Mouse (Mus musculus): ENCODE measurements around the gene Zpld1. TPM values are rescaled to one million over a fixed set of nuclear protein-coding genes. Genes with fewer than 3 reads are reported as not detected.

Zpld1 gene
- polyA plus RNA-seq (2015; fragmentation: Nextera tagmentation; extraction: Ambion mirVana) = 0.55 and 0.58 TPM in 2 replicates

DNA sequence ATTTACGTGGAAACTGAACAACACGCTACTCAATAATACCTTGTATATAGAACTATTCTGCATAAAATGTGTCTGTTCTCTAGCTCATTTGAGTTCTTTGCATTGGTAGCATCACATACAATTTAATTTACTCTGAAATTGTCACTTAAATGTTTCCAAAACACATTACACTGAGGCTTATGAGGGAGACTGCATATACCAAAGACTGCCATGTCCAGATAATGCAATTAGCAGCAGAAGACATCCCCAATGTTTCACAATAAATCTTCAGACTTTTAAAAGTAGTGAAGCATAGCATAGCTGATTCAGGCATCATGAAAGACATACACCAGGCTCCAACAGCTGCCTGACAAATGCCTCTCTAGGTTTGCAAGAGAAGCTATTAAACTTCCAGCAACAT lies at the start of gene Zpld1:
Gene Zpld1 (minus strand): TSS at position 101 of the 400 bp plus-strand sequence.
- no peaks in the 10 kb centered on the region for H3K4me1 ChIP-seq (replicated peaks; ENCODE audit: insufficient read depth, low read length)
- no peaks in the 10 kb centered on the region for H3K27me3 ChIP-seq (ENCODE audit: insufficient read depth, low read length)
- H3K4me2 ChIP-seq (ENCODE audit: low read length) = no peak within 1 kb of the TSS
- H3K9me3 ChIP-seq (replicated peaks; ENCODE audit: low read length) = no peaks in the 10 kb centered on the region
- 99% methylated on average over 2 of the region's 2 CpGs for WGBS
- H3K27ac ChIP-seq = no peak within 1 kb of the TSS
- ATAC-seq (replicated peaks; ENCODE audit: low FRiP score, low read depth) (no peak), DNase-seq (ENCODE audit: low spot score) (no peak)
- H3K36me3 ChIP-seq (ENCODE audit: insufficient read depth, low read length) = no peaks in the 10 kb centered on the region
- no peak for TF ChIP-seq CTCF (IDR thresholded peaks at IDR 0.05; ENCODE audit: low read depth)
- H3K9ac ChIP-seq (ENCODE audit: low read depth, low read length) = no peak within 1 kb of the TSS
- H3K4me3 ChIP-seq (replicated peaks; ENCODE audit: low read depth, low read length) = no peak within 1 kb of the TSS

DNA sequence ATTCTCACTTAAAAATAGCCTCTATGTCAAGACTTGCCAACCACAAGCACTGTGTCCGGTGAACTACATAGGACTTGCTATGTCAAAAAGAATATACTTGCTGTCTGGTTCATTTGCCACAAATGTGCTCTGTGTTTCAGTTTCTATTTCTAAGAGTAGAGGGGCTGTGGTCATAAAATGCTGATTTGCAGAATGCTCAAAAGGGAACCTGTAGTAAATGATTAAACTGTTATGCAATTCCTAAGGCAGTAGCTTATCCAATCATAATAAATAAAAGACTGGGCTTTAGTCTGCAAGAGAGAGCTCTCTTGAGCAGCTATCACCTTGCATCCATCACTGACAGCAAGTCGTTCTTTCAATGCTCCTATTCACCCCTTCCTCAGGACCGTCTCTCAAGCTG lies 47.9 kb upstream of the Zpld1 start:
- Histone ChIP-seq H3K4me2 (ENCODE audit: low read length) (no peak overlapping the region), H3K4me3 (replicated peaks; ENCODE audit: low read depth, low read length) (no peak overlapping the region), H3K36me3 (ENCODE audit: insufficient read depth, low read length) (no peaks in the 10 kb centered on the region), H3K9ac (ENCODE audit: low read depth, low read length) (no peak overlapping the region), H3K4me1 (replicated peaks; ENCODE audit: insufficient read depth, low read length) (no peaks in the 10 kb centered on the region), H3K27ac (no peak overlapping the region), H3K9me3 (replicated peaks; ENCODE audit: low read length) (no peaks in the 10 kb centered on the region), H3K27me3 (ENCODE audit: insufficient read depth, low read length) (no peaks in the 10 kb centered on the region)
- DNase-seq (ENCODE audit: low spot score) (no peak), ATAC-seq (replicated peaks; ENCODE audit: low FRiP score, low read depth) (no peak)
- no peak for TF ChIP-seq CTCF (IDR thresholded peaks at IDR 0.05; ENCODE audit: low read depth)
- 74% methylated on average over 3 of the region's 3 CpGs for WGBS

DNA sequence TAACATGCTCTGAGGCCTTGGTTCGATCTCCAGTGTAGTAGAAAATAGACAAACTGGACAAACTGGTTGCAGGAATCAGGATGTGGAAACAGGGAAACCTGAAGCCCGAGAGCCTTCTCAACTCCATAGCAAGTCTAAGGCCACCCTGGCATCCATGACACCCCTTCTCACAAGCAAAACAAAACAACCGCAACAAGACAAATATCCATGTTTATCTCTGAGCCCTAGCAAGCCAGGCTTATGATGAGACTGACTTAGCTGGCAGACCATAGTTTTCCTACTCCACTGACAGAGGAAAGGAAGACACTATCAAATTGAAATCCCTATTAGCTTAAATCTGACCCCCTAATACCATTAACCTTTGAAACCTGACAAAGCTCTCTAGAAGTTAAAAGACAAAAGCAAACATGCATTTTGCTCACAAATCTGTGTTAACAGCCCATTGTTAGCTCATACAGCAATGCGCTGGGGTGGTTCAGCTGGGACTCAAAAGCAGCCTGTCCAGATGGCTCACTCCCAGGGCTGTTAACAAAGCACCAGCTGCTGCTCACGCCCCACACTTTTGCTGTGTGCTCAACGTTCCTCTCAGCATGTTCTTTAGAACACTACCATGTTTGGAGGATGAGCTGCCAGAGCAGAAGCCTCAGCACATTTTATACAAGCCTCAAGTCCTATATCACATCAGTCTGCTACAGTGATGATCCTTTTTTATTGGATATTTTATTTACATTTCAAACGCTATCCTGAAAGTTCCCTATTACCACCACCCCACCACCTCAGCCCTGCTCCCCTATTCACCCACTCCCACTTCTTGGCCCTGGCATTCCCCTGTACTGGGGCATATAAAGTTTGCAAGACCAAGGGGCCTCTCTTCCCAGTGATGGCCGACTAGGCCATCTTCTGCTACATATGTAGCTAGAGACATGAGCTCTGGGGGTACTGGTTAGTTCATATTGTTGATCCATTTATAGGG lies 24.0 kb upstream of the Zpld1 start:
- DNase-seq (ENCODE audit: low spot score) = no peak
- H3K4me1 ChIP-seq (replicated peaks; ENCODE audit: insufficient read depth, low read length) = no peaks in the 10 kb centered on the region
- TF ChIP-seq CTCF (IDR thresholded peaks at IDR 0.05; ENCODE audit: low read depth) = no peak
- H3K4me3 ChIP-seq (replicated peaks; ENCODE audit: low read depth, low read length) = no peak overlapping the region
- ATAC-seq (replicated peaks; ENCODE audit: low FRiP score, low read depth) = no peak
- H3K9me3 ChIP-seq (replicated peaks; ENCODE audit: low read length) = no peaks in the 10 kb centered on the region
- H3K9ac ChIP-seq (ENCODE audit: low read depth, low read length) = no peak overlapping the region
- WGBS = 56% methylated on average over 8 of the region's 8 CpGs
- H3K27me3 ChIP-seq (ENCODE audit: insufficient read depth, low read length) = no peaks in the 10 kb centered on the region
- H3K27ac ChIP-seq = no peak overlapping the region
- H3K36me3 ChIP-seq (ENCODE audit: insufficient read depth, low read length) = no peaks in the 10 kb centered on the region
- H3K4me2 ChIP-seq (ENCODE audit: low read length) = no peak overlapping the region

- no peak; the same call in 1 of the 2 replicates for ATAC-seq (replicated peaks; ENCODE audit: low FRiP score, low read depth)
- Histone ChIP-seq H3K9ac (ENCODE audit: low read depth, low read length) (no peak overlapping the region), H3K4me2 (ENCODE audit: low read length) (no peak overlapping the region)
These were observed 19.2 kb upstream of the Zpld1 start for GRCm38 (mm10) chr16:55316996-55317395.

GRCm38 (mm10) chr16:55312106-55312505 lies 14.3 kb upstream of the Zpld1 start:
- Histone ChIP-seq H3K9me3 (replicated peaks; ENCODE audit: low read length) (no peaks in the 10 kb centered on the region), H3K4me3 (replicated peaks; ENCODE audit: low read depth, low read length) (no peak overlapping the region), H3K27me3 (ENCODE audit: insufficient read depth, low read length) (no peaks in the 10 kb centered on the region), H3K4me1 (replicated peaks; ENCODE audit: insufficient read depth, low read length) (no peaks in the 10 kb centered on the region), H3K36me3 (ENCODE audit: insufficient read depth, low read length) (no peaks in the 10 kb centered on the region), H3K9ac (ENCODE audit: low read depth, low read length) (no peak overlapping the region), H3K4me2 (ENCODE audit: low read length) (no peak overlapping the region), H3K27ac (no peak overlapping the region)
- DNase-seq (ENCODE audit: low spot score) = no peak
- no peak for ATAC-seq (replicated peaks; ENCODE audit: low FRiP score, low read depth)
- TF ChIP-seq CTCF (IDR thresholded peaks at IDR 0.05; ENCODE audit: low read depth) = no peak
- 90% methylated on average over 3 of the region's 3 CpGs for WGBS

More at GRCm38 (mm10) chr16:55316996-55317395, 19.2 kb upstream of the Zpld1 start:
- no peak for DNase-seq (ENCODE audit: low spot score)
- H3K27me3 ChIP-seq (ENCODE audit: insufficient read depth, low read length) = no peaks in the 10 kb centered on the region
- H3K4me3 ChIP-seq (replicated peaks; ENCODE audit: low read depth, low read length) = no peak overlapping the region
- H3K4me1 ChIP-seq (replicated peaks; ENCODE audit: insufficient read depth, low read length) = no peaks in the 10 kb centered on the region
- no peaks in the 10 kb centered on the region for H3K36me3 ChIP-seq (ENCODE audit: insufficient read depth, low read length)
- no peaks in the 10 kb centered on the region for H3K9me3 ChIP-seq (replicated peaks; ENCODE audit: low read length)
- TF ChIP-seq CTCF (IDR thresholded peaks at IDR 0.05; ENCODE audit: low read depth) = no peak
- no peak overlapping the region for H3K27ac ChIP-seq

DNA sequence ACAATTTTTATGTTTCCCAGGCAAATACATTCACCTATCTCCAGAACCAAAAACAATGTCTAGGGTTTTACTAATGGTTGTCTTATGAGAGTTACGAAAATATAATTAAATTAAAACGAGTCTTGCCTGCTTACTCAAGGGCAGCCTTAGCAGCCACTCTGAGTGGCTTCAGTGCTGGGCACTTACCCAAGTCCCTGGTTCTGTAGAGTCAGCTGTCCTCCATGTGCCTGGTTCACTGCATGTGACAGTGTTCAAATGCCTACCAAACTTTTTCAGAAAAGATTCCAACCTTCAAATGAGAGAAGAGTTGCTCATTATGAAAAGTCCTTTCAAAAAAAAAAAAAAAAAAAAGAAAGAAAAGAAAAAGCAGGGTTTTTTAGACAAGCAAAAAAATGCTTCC lies 15.1 kb downstream of the Zpld1 start:
- no peak overlapping the region for H3K4me2 ChIP-seq (ENCODE audit: low read length)
- H3K9ac ChIP-seq (ENCODE audit: low read depth, low read length) = no peak overlapping the region
- no peak for TF ChIP-seq CTCF (IDR thresholded peaks at IDR 0.05; ENCODE audit: low read depth)
- H3K36me3 ChIP-seq (ENCODE audit: insufficient read depth, low read length) = no peaks in the 10 kb centered on the region
- DNase-seq (ENCODE audit: low spot score) (no peak), ATAC-seq (replicated peaks; ENCODE audit: low FRiP score, low read depth) (no peak)
- no peak overlapping the region for H3K4me3 ChIP-seq (replicated peaks; ENCODE audit: low read depth, low read length)
- WGBS = 66% methylated on average over 2 of the region's 2 CpGs
- no peaks in the 10 kb centered on the region for H3K4me1 ChIP-seq (replicated peaks; ENCODE audit: insufficient read depth, low read length)
- H3K27ac ChIP-seq = no peak overlapping the region
- H3K27me3 ChIP-seq (ENCODE audit: insufficient read depth, low read length) = no peaks in the 10 kb centered on the region
- no peaks in the 10 kb centered on the region for H3K9me3 ChIP-seq (replicated peaks; ENCODE audit: low read length)
